In genomic region chr10:26376546-26377331, GRCm38 (mm10) we compare ENCODE assay signal across 8 mouse cellular contexts. TPM values are rescaled to one million over a fixed set of nuclear protein-coding genes. Genes with fewer than 3 reads are reported as not detected.
A peak's percentile ranks its signal among the peaks of the same experiment; 100 is the strongest.
DNase-seq lines count a peak whose midpoint lies in the region; ATAC-seq lines count a peak whose summit lies in the region.

No protein-coding gene starts in this region.

- H3K27me3 ChIP-seq in kidney, embryonic 16.5 days (ENCODE audit: insufficient read depth, low read length), result no peaks in the 10 kb centered on the region
- H3K27me3 ChIP-seq in hindbrain, embryonic 15.5 days, result no peaks in the 10 kb centered on the region
- H3K27me3 ChIP-seq in midbrain, embryonic 11.5 days (ENCODE audit: control insufficient read depth, insufficient read depth, low read length), result no peaks in the 10 kb centered on the region

- intact Hi-C loops in gastrocnemius, postnatal 36 days (cut with DNase I), result loop anchor here (10.0 kb wide), 2 partner anchors 158 to 518 kb away; no protein-coding TSS in a partner anchor

- H3K4me2 ChIP-seq in kidney, embryonic 16.5 days (replicated peaks; ENCODE audit: low read depth, low read length), result peak overlapping the region; percentile 90
- peak overlapping the region; percentile 99 for H3K4me2 ChIP-seq in hindbrain, embryonic 15.5 days
- peak overlapping the region; percentile 78 for H3K4me2 ChIP-seq in midbrain, embryonic 11.5 days

- no peaks in the 10 kb centered on the region for H3K9me3 ChIP-seq in kidney, embryonic 16.5 days (ENCODE audit: low read length)
- no peaks in the 10 kb centered on the region for H3K9me3 ChIP-seq in hindbrain, embryonic 15.5 days
- H3K9me3 ChIP-seq in midbrain, embryonic 11.5 days (ENCODE audit: control insufficient read depth, low read length), result no peaks in the 10 kb centered on the region

- H3K36me3 ChIP-seq in kidney, embryonic 16.5 days (ENCODE audit: insufficient read depth, low read length), result no peaks in the 10 kb centered on the region
- H3K36me3 ChIP-seq in hindbrain, embryonic 15.5 days, result no peaks in the 10 kb centered on the region
- H3K36me3 ChIP-seq in midbrain, embryonic 11.5 days (ENCODE audit: control insufficient read depth, insufficient read depth, low read length), result no peaks in the 10 kb centered on the region

- no peak for DNase-seq in kidney, adult 11 months
- DNase-seq in midbrain, embryonic 11.5 days (ENCODE audit: low spot score, missing footprints), result no peak
- no peak for DNase-seq in urinary bladder, adult 18-20 months (ENCODE audit: low spot score in 2 of 2)
- no peak for DNase-seq in gastrocnemius, postnatal 36 days
- no peak for DNase-seq in thymus, adult 18-20 months

- no peak overlapping the region for H3K27ac ChIP-seq in kidney, embryonic 16.5 days (ENCODE audit: low read length)
- H3K27ac ChIP-seq in hindbrain, embryonic 15.5 days (replicated peaks), result peak overlapping the region; percentile 92
- no peak overlapping the region for H3K27ac ChIP-seq in midbrain, embryonic 11.5 days (ENCODE audit: low read depth, low read length)

- ATAC-seq in kidney, embryonic 16.5 days (ENCODE audit: low FRiP score, low TSS enrichment), result no peak
- peak; percentile 17 for ATAC-seq in common myeloid progenitor, adult 5-6 weeks (replicated peaks; ENCODE audit: low read depth, poor library complexity, severe bottlenecking)
- ATAC-seq in hindbrain, embryonic 15.5 days (ENCODE audit: low FRiP score, low read depth), result no peak
- ATAC-seq in midbrain, embryonic 11.5 days (ENCODE audit: low FRiP score), result no peak

- H3K9ac ChIP-seq in kidney, embryonic 16.5 days (replicated peaks; ENCODE audit: low read length), result peak overlapping the region; percentile 94
- peak overlapping the region; percentile 76; the same call in 1 of the 2 replicates for H3K9ac ChIP-seq in hindbrain, embryonic 15.5 days
- peak overlapping the region; percentile 94 for H3K9ac ChIP-seq in midbrain, embryonic 11.5 days (ENCODE audit: low read length)

- peak overlapping the region; percentile 80 for H3K4me3 ChIP-seq in kidney, embryonic 16.5 days (ENCODE audit: low read length)
- peak overlapping the region; percentile 94 for H3K4me3 ChIP-seq in hindbrain, embryonic 15.5 days
- H3K4me3 ChIP-seq in midbrain, embryonic 11.5 days (ENCODE audit: low read depth, low read length), result peak overlapping the region; percentile 87

- 0 out of 2 replicates have a peak, but pooled peaks cover 3% of the 10 kb centered on the region for H3K4me1 ChIP-seq in kidney, embryonic 16.5 days (ENCODE audit: insufficient read depth, low read length)
- peaks cover 24% of the 10 kb centered on the region for H3K4me1 ChIP-seq in hindbrain, embryonic 15.5 days (replicated peaks)
- H3K4me1 ChIP-seq in midbrain, embryonic 11.5 days (ENCODE audit: control insufficient read depth, insufficient read depth, low read length), result peaks cover 10% of the 10 kb centered on the region

- WGBS in kidney, embryonic 16.5 days, result 36% methylated on average over 10 of the region's 10 CpGs
- WGBS in hindbrain, embryonic 15.5 days, result 33% methylated on average over 10 of the region's 10 CpGs
- 31% methylated on average over 10 of the region's 10 CpGs for WGBS in midbrain, embryonic 11.5 days

RNA-seq across cellular contexts. Expression of gene L3mbtl3, which starts 1.0 kb away (rescaled TPM):
- polyA plus RNA-seq in kidney, embryonic 16.5 days (2015; fragmentation: Nextera tagmentation; extraction: Ambion mirVana), result 11.8 and 13.5 TPM in 2 replicates
- total RNA-seq in common myeloid progenitor, adult 5-6 weeks (2017), result 27.2 and 31.3 TPM in 2 replicates
- polyA plus RNA-seq in hindbrain, embryonic 15.5 days (2015; fragmentation: Nextera tagmentation; extraction: Ambion mirVana), result 24.5 and 25.7 TPM in 2 replicates
- 21.2 and 23.4 TPM in 2 replicates for polyA plus RNA-seq in midbrain, embryonic 11.5 days (2014; fragmentation: Nextera tagmentation; extraction: Ambion mirVana)
- total RNA-seq in gastrocnemius, postnatal 36 days (2021), result 1 to 10 TPM; 5.7 to 6.0 TPM
